Mouse (Mus musculus): ENCODE measurements around the gene 9130008F23Rik.

DNA sequence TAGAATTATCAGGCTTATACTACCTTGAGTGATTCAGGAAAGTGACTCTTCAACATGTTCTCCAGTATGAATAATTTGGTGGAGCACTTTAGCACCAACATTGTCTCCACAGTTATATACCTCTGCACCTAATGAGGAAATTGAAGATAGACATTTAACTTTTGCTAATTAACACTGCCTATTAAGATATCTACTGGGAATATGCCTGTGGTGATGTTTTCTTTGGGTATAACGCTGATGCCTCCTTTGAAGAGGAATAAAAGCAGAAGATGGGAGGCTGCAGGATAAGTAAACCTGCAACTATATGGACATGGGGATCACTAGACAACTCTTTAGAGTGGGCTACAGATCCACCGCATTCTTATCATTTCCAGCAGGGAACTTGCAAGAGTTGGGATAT is 33.9 kb upstream of the 9130008F23Rik start, which contains the start of gene Glyatl3:
- TF ChIP-seq GATA1 (IDR thresholded peaks at IDR 0.05; ENCODE audit: borderline replicate concordance, low read length) (no peak), FLI1 (IDR thresholded peaks at IDR 0.05; ENCODE audit: low read length) (no peak)
